Mouse (Mus musculus): ENCODE measurements around the gene Gm48551.

Gm48551 gene

GRCm38 (mm10) chr10:81431526-81432168 lies 47.4 kb downstream of the Gm48551 start:
- peak; percentile 87 for DNase-seq

GRCm38 (mm10) chr10:81432169-81432867 lies 48.1 kb downstream of the Gm48551 start:
- DNase-seq: peak; percentile 40

- peak; percentile 91 for DNase-seq
Observed at GRCm38 (mm10) chr10:81432868-81433262, 48.6 kb downstream of the Gm48551 start.

- DNase-seq: peak; percentile 31
Observed at GRCm38 (mm10) chr10:81433541-81434289, 49.4 kb downstream of the Gm48551 start.

- peak; percentile 21 for DNase-seq
Observed at GRCm38 (mm10) chr10:81434361-81435263, 50.3 kb downstream of the Gm48551 start.

GRCm38 (mm10) chr10:81435436-81435835 lies 51.2 kb downstream of the Gm48551 start:
- peak; percentile 91 for DNase-seq

- no peak for DNase-seq
Observed at GRCm38 (mm10) chr10:81441019-81441418, 56.8 kb downstream of the Gm48551 start.
